Mouse (Mus musculus): ENCODE measurements around the gene Lag3.
A peak's percentile ranks its signal among the peaks of the same experiment; 100 is the strongest.
"Not testable (repeated sequence)": the region's sequence is repeated elsewhere in the genome, so short reads cannot be mapped to it uniquely, and the experiment has no call there.

Lag3 gene

GRCm38 (mm10) chr6:124900056-124900800 is 11.3 kb downstream of the Lag3 start:
- no peak for DNase-seq (ENCODE audit: low spot score in 2 of 2)

- DNase-seq (ENCODE audit: low spot score in 2 of 2): no peak
These were observed 13.1 kb downstream of the Lag3 start for GRCm38 (mm10) chr6:124898359-124898758.

- not testable (repeated sequence) for DNase-seq (ENCODE audit: low spot score in 2 of 2)
These were observed 17.4 kb downstream of the Lag3 start for GRCm38 (mm10) chr6:124894113-124894512.

GRCm38 (mm10) chr6:124890997-124891396 is 20.5 kb downstream of the Lag3 start:
- no peak for DNase-seq (ENCODE audit: low spot score in 2 of 2)

- DNase-seq (ENCODE audit: low spot score in 2 of 2): no peak
These were observed 22.9 kb downstream of the Lag3 start for GRCm38 (mm10) chr6:124888555-124889125.

- no peak for DNase-seq (ENCODE audit: low spot score in 2 of 2)
These were observed 23.5 kb downstream of the Lag3 start, which contains the start of gene Cd4 for GRCm38 (mm10) chr6:124887986-124888385. TSS of gene Cd4 (minus strand) at chr6:124888221.

- no peak for DNase-seq (ENCODE audit: low spot score in 2 of 2)
These were observed 25.5 kb downstream of the Lag3 start for GRCm38 (mm10) chr6:124885956-124886381.

- DNase-seq (ENCODE audit: low spot score in 2 of 2): no peak
These were observed 26.6 kb downstream of the Lag3 start for GRCm38 (mm10) chr6:124884714-124885500.

- no peak for DNase-seq (ENCODE audit: low spot score in 2 of 2)
These were observed 28.2 kb downstream of the Lag3 start for GRCm38 (mm10) chr6:124883351-124883750.

- DNase-seq (ENCODE audit: low spot score in 2 of 2): no peak
These were observed 29.7 kb downstream of the Lag3 start for GRCm38 (mm10) chr6:124881821-124882220.

GRCm38 (mm10) chr6:124879390-124879789 is 32.1 kb downstream of the Lag3 start:
- DNase-seq (ENCODE audit: low spot score in 2 of 2): no peak

- DNase-seq (ENCODE audit: low spot score in 2 of 2): no peak
These were observed 37.2 kb downstream of the Lag3 start for GRCm38 (mm10) chr6:124874348-124874747.

GRCm38 (mm10) chr6:124866560-124866959 is 44.9 kb downstream of the Lag3 start:
- no peak for DNase-seq (ENCODE audit: low spot score in 2 of 2)

- no peak for DNase-seq (ENCODE audit: low spot score in 2 of 2)
These were observed 45.6 kb downstream of the Lag3 start for GRCm38 (mm10) chr6:124865766-124866362.

- DNase-seq (ENCODE audit: low spot score in 2 of 2): peak; percentile 75 to 76
These were observed 47.7 kb downstream of the Lag3 start, which contains the start of gene Gpr162 for GRCm38 (mm10) chr6:124863658-124864298. TSS of gene Gpr162 (minus strand) at chr6:124863983.

- peak; percentile 15 to 25 for DNase-seq (ENCODE audit: low spot score in 2 of 2)
These were observed 48.3 kb downstream of the Lag3 start for GRCm38 (mm10) chr6:124863125-124863657.

- peak; percentile 39 to 51 for DNase-seq (ENCODE audit: low spot score in 2 of 2)
These were observed 48.9 kb downstream of the Lag3 start for GRCm38 (mm10) chr6:124862406-124863124.

- DNase-seq (ENCODE audit: low spot score in 2 of 2): peak in 1 of 2 experiments; percentile 20
These were observed 49.7 kb downstream of the Lag3 start for GRCm38 (mm10) chr6:124861802-124862201.

- DNase-seq (ENCODE audit: low spot score in 2 of 2): peak in 1 of 2 experiments; percentile 41
These were observed 50.2 kb downstream of the Lag3 start for GRCm38 (mm10) chr6:124861266-124861665.

GRCm38 (mm10) chr6:124860511-124860910 is 51.0 kb downstream of the Lag3 start:
- peak in 1 of 2 experiments; percentile 12 for DNase-seq (ENCODE audit: low spot score in 2 of 2)

Measured in right cerebral cortex, adult 2 months (tissue).